Mouse (Mus musculus): ENCODE data around the gene Fam129a. TPM values are rescaled to one million over a fixed set of nuclear protein-coding genes. Genes with fewer than 3 reads are reported as not detected.

Fam129a gene
- polyA plus RNA-seq, 1 experiment: 6.4 TPM

- no peak for DNase-seq
- no peaks in the 10 kb centered on the region for H3K36me3 ChIP-seq (ENCODE audit: control insufficient read depth, insufficient read depth, low read length)
- no peaks in the 10 kb centered on the region for H3K4me1 ChIP-seq (replicated peaks; ENCODE audit: control insufficient read depth, insufficient read depth, low read length)
- no peak overlapping the region for H3K4me3 ChIP-seq (ENCODE audit: control insufficient read depth, insufficient read depth, low read length)
- no peak for TF ChIP-seq POLR2A (IDR thresholded peaks at IDR 0.05; ENCODE audit: control insufficient read depth, extremely low read depth, insufficient read depth, low read length, poor library complexity)
- no peak for TF ChIP-seq CTCF (IDR thresholded peaks at IDR 0.05; ENCODE audit: borderline replicate concordance, control insufficient read depth, extremely low read depth, insufficient read depth, low read length, poor library complexity)
- no peak overlapping the region for H3K27ac ChIP-seq (ENCODE audit: control insufficient read depth, insufficient read depth, low read length)
- H3K27me3 ChIP-seq (ENCODE audit: control insufficient read depth, insufficient read depth, low read length): no peaks in the 10 kb centered on the region
- 79% methylated on average over 13 of the region's 13 CpGs for WGBS
Observed at GRCm38 (mm10) chr1:151708966-151709733, 138.2 kb downstream of the Fam129a start.

- no peak overlapping the region for H3K27ac ChIP-seq (ENCODE audit: control insufficient read depth, insufficient read depth, low read length)
- no peaks in the 10 kb centered on the region for H3K27me3 ChIP-seq (ENCODE audit: control insufficient read depth, insufficient read depth, low read length)
- no peak for DNase-seq
- TF ChIP-seq POLR2A (IDR thresholded peaks at IDR 0.05; ENCODE audit: control insufficient read depth, extremely low read depth, insufficient read depth, low read length, poor library complexity): no peak
- no peak for TF ChIP-seq CTCF (IDR thresholded peaks at IDR 0.05; ENCODE audit: borderline replicate concordance, control insufficient read depth, extremely low read depth, insufficient read depth, low read length, poor library complexity)
- no peaks in the 10 kb centered on the region for H3K36me3 ChIP-seq (ENCODE audit: control insufficient read depth, insufficient read depth, low read length)
- WGBS: 31% methylated on average over 2 of the region's 2 CpGs
- H3K4me1 ChIP-seq (replicated peaks; ENCODE audit: control insufficient read depth, insufficient read depth, low read length): no peaks in the 10 kb centered on the region
- no peak overlapping the region for H3K4me3 ChIP-seq (ENCODE audit: control insufficient read depth, insufficient read depth, low read length)
Observed at GRCm38 (mm10) chr1:151709734-151710022, 138.7 kb downstream of the Fam129a start.

- WGBS: 59% methylated on average over 5 of the region's 5 CpGs
- Histone ChIP-seq H3K27ac (ENCODE audit: control insufficient read depth, insufficient read depth, low read length) (no peak overlapping the region), H3K4me1 (replicated peaks; ENCODE audit: control insufficient read depth, insufficient read depth, low read length) (no peaks in the 10 kb centered on the region), H3K36me3 (ENCODE audit: control insufficient read depth, insufficient read depth, low read length) (no peaks in the 10 kb centered on the region), H3K27me3 (ENCODE audit: control insufficient read depth, insufficient read depth, low read length) (no peaks in the 10 kb centered on the region), H3K4me3 (ENCODE audit: control insufficient read depth, insufficient read depth, low read length) (no peak overlapping the region)
- DNase-seq: no peak
- TF ChIP-seq POLR2A (IDR thresholded peaks at IDR 0.05; ENCODE audit: control insufficient read depth, extremely low read depth, insufficient read depth, low read length, poor library complexity) (no peak), CTCF (IDR thresholded peaks at IDR 0.05; ENCODE audit: borderline replicate concordance, control insufficient read depth, extremely low read depth, insufficient read depth, low read length, poor library complexity) (no peak)
Observed at GRCm38 (mm10) chr1:151710424-151711055, 139.6 kb downstream of the Fam129a start.

DNA sequence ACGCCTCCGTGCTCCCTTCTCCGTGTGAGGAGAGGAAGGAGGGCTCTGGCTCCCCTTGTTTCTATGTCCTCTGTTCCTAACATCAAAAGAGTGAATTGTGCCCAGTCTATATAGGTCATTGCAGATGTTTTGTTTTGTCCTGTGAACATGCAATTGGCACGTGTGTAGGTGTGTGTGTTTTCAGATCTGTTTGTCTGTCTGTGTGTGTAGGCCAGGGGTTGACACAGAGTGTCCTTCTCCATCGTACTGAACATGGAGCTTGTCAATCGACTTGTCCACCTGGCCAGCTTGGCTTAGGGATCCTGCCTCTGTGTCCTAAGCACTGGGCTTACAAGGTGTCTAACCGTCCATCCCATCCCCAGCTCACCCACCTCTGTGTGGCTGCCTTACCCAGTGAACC lies 140.1 kb downstream of the Fam129a start:
- Histone ChIP-seq H3K27me3 (ENCODE audit: control insufficient read depth, insufficient read depth, low read length) (no peaks in the 10 kb centered on the region), H3K36me3 (ENCODE audit: control insufficient read depth, insufficient read depth, low read length) (no peaks in the 10 kb centered on the region), H3K4me1 (replicated peaks; ENCODE audit: control insufficient read depth, insufficient read depth, low read length) (no peaks in the 10 kb centered on the region), H3K27ac (ENCODE audit: control insufficient read depth, insufficient read depth, low read length) (no peak overlapping the region), H3K4me3 (ENCODE audit: control insufficient read depth, insufficient read depth, low read length) (no peak overlapping the region)
- 94% methylated on average over 7 of the region's 7 CpGs for WGBS
- no peak for DNase-seq
- no peak for TF ChIP-seq POLR2A (IDR thresholded peaks at IDR 0.05; ENCODE audit: control insufficient read depth, extremely low read depth, insufficient read depth, low read length, poor library complexity)

- TF ChIP-seq POLR2A (IDR thresholded peaks at IDR 0.05; ENCODE audit: control insufficient read depth, extremely low read depth, insufficient read depth, low read length, poor library complexity) (no peak), CTCF (IDR thresholded peaks at IDR 0.05; ENCODE audit: borderline replicate concordance, control insufficient read depth, extremely low read depth, insufficient read depth, low read length, poor library complexity) (no peak)
- H3K27ac ChIP-seq (ENCODE audit: control insufficient read depth, insufficient read depth, low read length): no peak overlapping the region
Observed at GRCm38 (mm10) chr1:151712664-151713063, 141.7 kb downstream of the Fam129a start.

GRCm38 (mm10) chr1:151713622-151714021 lies 142.6 kb downstream of the Fam129a start:
- DNase-seq: no peak
- H3K27me3 ChIP-seq (ENCODE audit: control insufficient read depth, insufficient read depth, low read length): no peaks in the 10 kb centered on the region
- no peak overlapping the region for H3K27ac ChIP-seq (ENCODE audit: control insufficient read depth, insufficient read depth, low read length)
- H3K36me3 ChIP-seq (ENCODE audit: control insufficient read depth, insufficient read depth, low read length): no peaks in the 10 kb centered on the region
- TF ChIP-seq POLR2A (IDR thresholded peaks at IDR 0.05; ENCODE audit: control insufficient read depth, extremely low read depth, insufficient read depth, low read length, poor library complexity) (no peak), CTCF (IDR thresholded peaks at IDR 0.05; ENCODE audit: borderline replicate concordance, control insufficient read depth, extremely low read depth, insufficient read depth, low read length, poor library complexity) (no peak)
- H3K4me1 ChIP-seq (replicated peaks; ENCODE audit: control insufficient read depth, insufficient read depth, low read length): no peaks in the 10 kb centered on the region
- no peak overlapping the region for H3K4me3 ChIP-seq (ENCODE audit: control insufficient read depth, insufficient read depth, low read length)

More at GRCm38 (mm10) chr1:151712664-151713063, 141.7 kb downstream of the Fam129a start:
- no peak for DNase-seq
- Histone ChIP-seq H3K4me3 (ENCODE audit: control insufficient read depth, insufficient read depth, low read length) (no peak overlapping the region), H3K27me3 (ENCODE audit: control insufficient read depth, insufficient read depth, low read length) (no peaks in the 10 kb centered on the region), H3K4me1 (replicated peaks; ENCODE audit: control insufficient read depth, insufficient read depth, low read length) (no peaks in the 10 kb centered on the region), H3K36me3 (ENCODE audit: control insufficient read depth, insufficient read depth, low read length) (no peaks in the 10 kb centered on the region)
- 93% methylated on average over 5 of the region's 5 CpGs for WGBS

All from thymus, adult 2 months (tissue).